Mouse (Mus musculus) right cerebral cortex, postnatal 25 days (tissue): Measurements from ENCODE around the gene Actr10.

Experiments
- DNase-seq: peaks from one replicate; pipeline ENCODE4 v3.0.0; 2022

Actr10 gene

DNA sequence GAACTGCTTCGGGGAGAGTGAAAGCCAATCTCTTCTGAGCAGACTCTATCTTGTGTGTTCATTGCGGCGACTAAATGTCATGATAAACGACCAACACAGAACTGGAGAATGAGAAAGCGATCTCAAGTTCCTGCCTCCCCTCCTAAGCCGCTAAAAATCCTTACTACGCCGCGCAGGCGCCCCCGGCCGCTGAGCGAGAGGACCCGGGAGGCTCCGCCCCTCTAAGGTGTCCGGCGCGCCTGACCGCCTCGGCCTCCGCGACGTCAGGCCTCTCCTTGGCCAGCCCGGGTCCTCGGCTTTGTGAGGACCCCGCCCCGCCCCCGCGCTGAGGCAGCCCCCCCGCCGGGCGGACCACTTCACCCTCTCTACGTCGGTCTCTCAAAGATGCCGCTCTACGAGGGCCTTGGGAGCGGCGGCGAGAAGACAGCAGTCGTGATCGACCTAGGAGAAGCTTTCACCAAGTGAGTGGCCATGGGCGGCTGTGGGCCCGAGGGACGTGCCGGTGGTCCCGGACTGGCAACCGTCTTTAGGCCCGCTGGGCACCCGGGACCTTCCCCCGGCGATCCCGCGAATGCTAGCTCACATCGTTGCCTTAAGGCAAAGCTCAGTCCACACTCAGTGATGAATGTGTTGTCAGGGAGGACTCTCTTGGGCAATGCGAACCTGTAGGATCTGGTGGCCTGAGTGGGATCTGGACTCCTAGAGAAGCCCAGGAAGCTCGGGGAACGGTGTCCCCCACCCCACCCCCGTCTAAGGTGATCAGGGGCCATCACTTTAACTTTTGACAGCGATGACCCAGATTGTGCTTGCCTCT, at the start of gene Actr10:
Gene Actr10 (plus strand): TSS at position 287 of the 814 bp plus-strand sequence.
- DNase-seq = peak; percentile 91

DNA sequence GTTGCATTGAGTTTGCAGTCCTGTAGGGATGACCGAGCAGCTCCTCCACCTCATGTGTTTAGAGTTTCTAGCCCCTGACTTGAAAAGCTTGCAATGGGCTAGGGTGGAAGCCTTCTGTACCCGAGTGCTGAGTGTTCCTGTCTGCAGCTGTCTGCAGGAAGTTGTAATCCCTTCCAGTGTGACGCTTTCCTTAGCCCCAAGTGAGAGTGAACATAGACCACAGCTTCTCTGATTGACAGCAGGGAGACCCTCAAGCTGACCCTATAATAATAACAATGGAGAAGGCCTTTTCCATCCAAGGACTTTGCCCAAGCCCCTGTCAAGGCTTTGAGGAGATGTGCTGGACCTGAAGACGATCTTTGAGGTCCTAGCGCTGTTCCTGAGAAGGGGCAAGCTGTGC, 47.3 kb upstream of the Actr10 start:
- DNase-seq = no peak

DNA sequence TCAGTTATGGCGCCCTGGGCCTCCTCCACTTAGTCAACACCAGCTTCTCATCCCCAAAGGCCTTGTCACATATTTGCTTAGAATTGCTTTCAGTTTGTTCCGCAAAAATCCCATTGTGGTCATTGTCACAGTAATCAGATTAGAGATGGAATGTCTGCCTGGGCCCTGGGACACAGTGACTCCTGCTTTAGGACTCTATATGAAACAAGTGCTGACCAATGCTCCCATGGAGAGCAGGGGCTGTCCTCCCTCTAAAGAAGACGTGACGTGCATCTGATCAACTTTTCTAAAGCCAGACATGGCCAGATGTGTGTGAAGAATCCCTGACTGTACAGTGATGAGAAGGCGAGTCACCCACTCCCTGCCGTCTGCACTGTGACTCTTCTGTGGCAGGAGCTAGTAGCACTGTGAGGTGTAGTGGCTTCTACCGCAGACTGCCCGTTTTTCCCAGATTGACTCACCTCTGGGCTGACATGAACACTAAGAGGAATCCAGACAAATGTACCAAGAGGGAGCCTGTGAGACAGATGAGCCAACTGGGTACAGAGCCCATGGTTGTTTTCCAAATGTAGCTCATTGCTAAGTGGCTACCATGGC, 46.7 kb upstream of the Actr10 start:
- DNase-seq = no peak

DNA sequence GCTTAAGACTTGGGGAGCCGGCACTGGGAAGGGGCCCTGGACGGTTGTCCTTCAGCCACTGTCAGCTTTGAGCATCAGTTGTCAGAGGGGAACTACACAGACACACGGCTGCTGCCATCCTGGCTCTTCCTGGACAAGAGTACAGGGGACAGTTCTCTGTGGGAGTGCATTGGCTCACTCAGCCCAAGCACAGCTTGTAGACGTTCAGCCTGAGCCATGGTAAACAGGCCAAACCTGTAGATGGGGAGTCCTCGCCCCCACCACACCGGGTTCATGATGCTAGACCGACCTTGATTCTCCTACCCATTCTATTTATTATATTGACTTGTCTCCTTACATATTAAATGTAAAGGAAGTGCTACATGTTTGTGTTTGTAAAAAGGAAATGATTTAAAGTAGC, 42.4 kb upstream of the Actr10 start:
- no peak for DNase-seq

DNA sequence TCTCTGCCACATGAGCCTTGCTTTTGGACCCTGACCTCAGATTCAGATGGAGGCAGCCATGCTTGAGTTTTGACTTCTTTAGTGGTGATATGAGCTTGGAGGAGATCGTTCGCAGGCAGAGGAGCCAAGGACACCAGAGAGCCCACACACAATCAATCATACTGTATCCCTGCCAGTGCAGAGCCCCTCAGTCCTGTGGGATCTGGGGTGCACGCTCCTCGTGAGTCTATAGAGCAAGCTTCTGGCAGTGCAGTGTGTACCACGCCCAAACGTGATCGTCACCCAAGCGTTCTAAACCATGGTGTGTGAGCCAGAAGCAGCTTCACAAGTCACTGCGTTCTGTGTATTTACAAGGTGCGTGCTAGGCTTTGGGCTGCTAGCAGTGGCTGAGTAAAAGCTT, 41.6 kb upstream of the Actr10 start:
- no peak for DNase-seq

DNA sequence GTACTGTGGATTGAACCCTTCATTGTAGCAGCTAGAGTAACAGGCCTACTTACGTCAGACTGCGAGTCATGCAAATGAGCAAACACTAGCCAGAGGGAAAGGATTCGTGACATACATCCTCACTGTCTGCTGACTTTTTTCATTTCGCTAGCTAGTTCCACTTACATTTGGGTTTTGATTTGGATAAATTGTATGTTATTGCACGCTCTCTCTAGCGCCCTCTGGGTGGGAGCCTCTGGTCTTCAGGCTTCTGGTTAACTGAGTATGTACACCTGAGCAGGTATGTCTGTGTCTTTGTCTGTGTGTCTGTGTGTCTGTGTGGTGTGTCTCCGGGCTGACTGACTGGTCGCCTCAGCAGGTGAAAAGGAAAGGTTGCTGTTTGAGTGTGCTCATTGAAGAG, 40.2 kb upstream of the Actr10 start:
- no peak for DNase-seq

DNA sequence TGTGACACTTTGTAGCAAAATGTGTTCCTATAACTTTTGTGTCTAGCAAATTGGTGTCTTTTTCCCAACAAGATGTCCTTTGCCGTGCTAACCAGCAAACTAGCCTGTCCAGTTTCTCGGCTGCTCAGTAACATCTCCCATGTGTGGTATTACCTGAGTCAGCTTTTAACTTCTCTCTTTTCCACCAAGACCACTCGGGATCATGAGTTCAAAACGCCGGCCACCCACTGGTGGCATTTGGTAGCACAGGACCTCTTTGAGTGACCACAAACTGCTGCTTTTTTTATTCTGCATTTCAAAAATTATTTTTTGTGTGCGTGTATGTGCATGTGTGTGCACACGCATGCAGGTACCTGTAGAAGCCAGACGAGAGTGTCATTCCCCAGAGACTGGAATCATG, 39.2 kb upstream of the Actr10 start:
- DNase-seq = no peak

DNA sequence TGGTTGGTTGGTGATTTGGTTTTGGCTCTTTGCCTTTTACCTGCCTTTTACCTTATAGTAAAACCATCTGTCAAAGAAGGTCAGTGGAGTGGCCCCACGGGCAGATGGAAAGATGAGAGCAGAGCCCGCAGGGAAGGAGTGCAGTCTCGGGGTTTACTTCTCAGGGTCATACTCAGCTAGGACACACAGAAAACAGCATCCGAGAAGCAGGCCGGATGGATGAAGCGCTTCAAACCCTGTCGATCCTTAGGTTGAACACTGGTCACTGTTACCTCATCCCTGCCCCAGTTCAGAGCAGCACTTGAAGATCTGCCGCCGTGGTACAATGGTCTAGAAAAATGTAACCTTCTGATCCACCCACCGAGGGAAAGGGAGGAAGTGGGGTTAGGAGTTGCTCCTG, 33.2 kb upstream of the Actr10 start:
- no peak for DNase-seq

DNA sequence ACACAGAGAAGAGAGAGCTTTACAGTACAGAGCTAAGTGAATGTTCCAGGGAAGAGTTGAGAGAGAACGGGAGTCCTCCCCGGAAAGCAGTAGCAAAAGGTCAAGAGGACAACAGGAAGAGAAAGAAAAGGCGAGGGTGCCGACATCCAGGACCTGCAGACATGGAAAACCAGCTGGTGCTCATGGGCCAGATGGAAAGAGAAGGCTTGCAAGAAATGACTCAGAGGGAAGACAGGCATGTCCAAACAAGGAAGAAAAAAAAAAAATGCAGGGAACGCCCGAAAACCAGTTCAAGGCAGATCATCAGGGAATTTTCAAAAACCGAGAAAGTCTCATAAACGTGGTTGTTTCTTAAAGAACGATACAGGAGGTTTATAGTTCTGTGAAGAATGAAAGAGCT, 30.8 kb upstream of the Actr10 start:
- no peak for DNase-seq

DNA sequence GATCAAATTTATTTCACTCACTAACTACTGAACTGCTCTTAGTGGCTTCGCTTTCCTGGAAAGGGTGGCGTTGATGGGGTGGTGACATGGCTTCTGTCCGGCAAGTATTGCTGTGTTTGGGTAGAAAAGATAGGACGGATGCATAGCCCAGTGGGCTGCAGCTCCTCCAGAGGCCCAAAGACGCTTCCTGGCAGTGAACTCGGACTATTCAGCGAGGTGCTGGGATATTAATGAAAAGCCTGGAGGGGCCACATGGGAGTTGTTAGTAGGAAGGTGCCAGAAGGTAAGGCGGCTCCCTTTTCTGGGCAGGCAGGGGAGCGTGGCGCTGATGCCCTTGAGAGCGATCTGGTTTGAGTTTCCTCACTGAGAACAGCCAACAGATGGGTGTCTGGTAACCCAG, 30.0 kb upstream of the Actr10 start:
- DNase-seq = no peak

DNA sequence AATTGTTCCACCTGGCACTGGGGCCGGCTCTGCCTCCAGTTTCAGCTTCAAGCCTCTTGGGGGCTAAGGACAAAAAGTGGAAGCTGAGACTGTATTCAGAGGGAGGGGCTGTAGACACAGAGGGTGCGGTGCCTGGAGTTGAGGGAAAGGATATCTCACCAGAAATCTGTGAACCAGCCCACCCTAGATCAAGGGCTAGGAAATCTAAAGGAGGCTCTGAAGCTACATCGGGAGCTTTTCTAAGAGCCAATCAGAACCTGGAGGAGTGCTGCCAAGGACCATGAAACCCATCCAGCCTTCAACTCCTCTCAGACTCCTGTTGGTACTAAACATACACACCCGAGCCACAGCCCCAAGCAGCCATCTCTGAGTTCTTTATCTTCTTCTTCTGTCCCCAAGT, 29.6 kb upstream of the Actr10 start:
- no peak for DNase-seq

DNA sequence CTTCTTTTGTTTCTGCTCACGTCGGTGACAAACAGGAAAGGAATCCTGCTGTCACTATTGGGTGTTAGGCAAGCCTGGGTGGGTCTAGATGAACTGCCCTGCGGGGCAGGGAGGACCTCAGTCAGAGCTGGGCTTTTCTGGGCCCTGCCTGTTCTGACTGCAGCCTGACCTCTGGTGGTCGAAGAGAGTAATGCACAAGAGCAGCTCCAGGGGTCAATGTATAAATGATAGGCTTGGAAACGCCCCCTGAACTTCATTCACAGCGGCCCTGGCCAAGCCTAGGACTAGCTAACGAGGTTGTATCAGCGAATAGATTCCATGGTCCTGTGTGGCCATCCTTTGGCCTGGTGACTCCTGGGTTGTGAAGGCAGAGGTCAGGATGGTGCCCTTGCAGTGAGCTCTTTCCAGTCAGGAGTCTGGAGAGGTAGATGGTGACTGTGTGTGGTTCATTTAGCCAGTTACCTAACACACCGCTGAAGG, 27.4 kb upstream of the Actr10 start:
- peak; percentile 70 for DNase-seq

DNA sequence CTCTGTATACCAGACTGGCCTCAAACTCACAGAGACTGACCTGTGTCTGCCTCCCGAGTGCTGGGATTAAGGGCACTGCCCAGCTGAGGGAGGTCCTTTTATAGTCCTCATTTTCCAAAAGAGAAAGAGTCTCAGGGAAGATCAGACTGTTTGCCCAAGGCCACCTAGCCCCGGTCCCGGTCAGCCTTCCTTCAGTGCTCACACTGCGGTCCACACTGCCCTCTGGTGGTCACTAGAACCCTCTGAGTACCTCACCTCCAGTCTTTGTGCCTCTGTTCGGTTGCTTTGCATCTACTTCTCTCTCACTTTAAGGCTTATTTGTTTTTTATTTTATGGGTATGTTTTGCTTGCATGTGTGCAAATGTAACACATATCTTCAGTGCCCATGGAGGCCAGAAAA, 26.6 kb upstream of the Actr10 start:
- peak; percentile 72 for DNase-seq

DNA sequence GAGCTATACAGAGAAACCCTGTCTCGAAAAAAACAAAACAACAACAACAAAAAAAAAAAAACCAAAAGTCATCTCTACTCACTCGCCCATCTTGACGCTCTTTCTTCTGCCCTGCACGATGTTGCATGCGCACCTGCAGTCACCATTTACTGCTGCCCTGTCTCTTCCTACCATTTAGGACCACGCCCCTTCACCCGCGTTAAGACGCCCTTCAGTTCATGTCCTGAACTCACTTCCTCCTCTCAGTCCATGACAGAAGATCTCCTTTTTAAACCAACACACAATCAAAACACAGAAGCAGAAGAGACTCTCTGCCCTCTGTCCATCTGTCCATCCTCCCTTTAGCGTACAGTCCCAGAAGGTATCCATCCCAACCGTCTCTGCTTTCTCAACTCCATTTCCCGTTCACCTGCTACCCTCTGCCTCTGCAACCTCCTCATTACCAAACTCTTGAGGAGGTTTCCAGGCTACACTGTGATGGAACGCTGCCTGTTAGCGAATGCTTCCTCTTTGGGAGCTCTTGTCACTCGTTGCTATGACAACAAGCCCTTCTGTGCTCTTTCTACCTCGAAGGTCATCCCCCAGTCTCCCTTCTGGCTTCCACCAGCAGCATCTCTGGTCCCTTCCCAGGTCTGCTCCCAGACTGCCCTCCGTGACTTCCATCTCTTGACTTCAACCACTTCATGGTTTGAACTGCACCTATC, 25.8 kb upstream of the Actr10 start:
- no peak for DNase-seq

DNA sequence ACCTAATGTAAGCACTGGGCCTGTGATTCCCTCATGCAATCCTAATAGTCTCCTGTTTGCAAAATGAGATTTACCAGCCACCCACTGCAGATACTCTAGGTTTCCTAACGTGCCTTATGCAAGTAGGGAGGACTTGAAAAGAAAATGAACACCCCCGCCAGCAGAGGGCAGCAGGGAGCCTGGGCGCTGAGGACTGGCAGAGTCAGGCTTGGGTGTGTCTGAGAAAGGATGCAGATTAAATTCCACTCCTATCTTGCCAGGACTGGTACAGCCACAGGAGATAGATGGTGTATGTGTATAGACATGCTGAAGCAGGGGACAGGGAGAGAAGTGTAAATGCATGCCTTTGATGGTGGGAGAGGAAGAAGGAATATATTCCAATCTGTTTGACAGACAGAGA, 24.2 kb upstream of the Actr10 start:
- DNase-seq = peak; percentile 47

DNA sequence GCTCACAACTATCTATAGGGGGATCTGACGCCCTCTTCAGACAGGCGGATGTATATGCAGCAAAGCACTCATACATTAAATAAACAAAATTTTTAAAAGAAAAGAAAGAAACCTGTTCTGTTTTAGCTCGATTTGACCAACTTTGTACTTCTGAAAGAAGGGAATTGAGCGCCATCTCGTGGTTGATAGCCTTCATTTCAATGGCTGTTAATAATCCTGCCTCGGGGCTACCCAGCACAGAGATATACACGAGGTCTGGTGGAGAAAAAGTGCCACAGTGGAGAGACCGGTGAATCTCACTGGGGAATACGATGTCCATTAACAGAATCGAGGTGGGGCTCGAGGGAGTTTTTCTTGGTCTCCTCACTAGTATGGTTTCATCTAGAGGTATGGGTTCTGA, 23.3 kb upstream of the Actr10 start:
- peak; percentile 20 for DNase-seq

DNA sequence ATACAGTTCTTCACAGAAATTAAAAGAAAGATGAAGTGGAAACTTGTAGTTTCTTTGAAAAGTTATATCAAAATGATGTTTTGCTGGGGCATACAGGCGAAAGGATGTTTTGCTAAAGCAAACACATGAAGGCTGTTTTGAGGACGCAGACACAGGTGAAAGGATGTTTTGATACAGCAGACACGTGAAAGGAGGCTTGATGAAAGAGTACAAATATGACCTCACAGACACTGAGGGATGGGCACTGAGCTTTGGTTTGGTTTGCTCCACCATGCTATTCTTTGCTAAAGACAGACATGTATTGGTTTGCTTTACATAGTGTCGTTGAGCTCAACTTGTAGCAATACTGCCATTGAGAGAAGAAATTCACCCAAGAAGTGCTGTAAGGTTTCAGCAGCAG, 7.9 kb upstream of the Actr10 start:
- no peak for DNase-seq

DNA sequence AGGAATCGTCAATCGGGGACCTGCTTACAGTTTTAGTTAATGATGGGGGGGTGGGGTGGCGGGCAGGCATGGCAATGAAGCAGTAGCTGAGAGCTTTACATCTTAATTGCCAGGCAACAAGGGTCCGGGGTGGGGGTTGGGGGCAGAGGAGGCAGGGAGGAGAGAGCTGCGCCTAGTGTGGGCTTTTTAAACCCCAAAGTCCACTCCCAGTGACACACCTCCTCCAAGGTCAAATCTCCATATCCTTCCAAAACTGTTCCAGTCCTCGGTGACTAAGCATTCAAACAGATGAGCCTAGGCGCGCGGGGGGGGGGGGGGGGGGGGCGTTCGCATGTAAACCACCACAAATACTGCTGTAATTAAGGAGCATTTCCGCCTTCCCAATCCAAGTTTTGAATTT, 507 bp upstream of the Actr10 start:
- peak; percentile 20 for DNase-seq

DNA sequence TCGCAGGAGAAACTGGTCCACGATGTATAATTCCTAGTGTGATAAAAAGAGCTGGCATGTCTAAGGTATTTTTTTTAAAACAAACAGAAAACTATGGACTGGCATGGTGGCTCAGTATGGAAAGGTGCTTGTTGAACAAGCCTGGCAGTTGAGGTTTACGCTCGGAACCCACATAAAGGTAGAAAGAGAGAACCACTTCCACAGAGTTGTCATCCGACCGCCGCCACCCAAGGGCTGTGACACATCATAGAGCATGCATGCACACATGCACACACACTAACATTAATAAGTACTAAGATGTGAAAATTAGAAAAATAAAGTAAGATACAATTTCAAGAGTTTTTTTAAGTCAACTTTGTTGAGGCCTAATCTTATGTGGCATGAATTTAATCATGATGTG, 3.1 kb downstream of the Actr10 start:
- DNase-seq = no peak

DNA sequence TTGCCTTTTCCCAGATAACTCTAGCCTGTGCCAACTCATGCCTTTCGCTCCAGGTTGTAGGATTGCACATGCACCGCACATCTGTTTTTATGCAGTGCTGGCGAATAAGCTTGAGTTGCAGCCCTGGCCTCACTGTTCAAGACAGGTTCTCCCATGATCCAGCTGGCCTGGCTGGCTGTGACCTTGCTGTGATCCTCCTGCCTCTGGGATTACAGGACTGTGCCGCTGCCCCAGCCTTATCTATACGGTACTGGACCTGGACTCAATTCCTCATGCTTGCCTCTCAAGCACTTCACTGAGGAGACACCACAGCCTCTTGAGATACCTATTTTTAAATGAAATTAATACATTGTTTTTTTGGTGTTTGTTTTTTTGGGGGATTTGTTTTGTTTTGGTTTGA, 6.5 kb downstream of the Actr10 start:
- DNase-seq = no peak

DNA sequence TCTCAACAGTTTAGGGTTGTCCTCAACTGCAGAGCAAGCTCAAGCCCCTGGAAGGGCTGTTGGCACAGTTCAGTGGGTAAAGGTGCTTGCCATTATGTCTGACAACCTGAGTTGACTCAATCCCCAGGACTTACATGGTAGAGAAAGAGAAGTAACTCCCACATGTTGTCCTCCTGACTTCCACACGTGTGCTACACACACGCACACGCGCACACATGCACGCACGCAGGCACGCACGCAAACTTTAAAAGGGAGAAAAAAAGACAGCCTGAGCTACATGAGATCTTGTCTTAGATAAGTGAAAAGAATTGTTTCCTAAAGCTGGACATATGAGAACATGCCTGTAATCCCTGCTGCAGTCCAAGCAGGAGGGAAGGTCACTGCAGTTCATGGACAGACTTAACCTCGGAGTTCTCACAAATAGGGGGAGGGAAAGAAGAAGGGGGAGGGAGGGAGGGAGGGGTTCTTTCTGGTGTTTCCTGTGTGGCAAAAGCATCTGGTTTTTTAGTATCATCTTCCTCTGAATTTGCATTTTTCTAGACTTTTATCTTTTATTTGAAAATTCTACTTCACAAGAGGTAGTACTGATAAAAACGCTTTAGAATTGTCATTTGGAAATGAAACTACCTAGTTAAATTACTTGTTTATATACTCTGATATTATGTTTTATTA, 9.1 kb downstream of the Actr10 start:
- no peak for DNase-seq

DNA sequence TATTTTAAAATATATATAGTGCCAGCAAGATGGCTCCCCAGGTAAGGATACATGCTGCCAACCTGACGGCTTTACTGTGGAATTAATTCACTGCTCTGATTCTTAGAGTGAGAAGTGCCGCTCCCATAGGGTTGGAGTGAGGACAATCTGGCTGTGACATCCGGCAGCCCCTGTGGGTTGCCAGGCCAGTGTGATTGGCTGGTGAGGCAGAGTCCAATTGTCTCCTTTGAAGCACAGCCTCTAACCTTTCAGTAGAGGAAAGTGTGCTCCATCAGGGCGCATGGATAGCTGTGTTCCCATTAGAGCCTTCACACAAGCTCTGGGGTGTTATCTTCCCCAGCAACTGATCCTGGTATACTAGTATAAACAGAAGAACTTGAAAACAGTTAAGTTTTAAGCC, 21.0 kb downstream of the Actr10 start:
- no peak for DNase-seq

DNA sequence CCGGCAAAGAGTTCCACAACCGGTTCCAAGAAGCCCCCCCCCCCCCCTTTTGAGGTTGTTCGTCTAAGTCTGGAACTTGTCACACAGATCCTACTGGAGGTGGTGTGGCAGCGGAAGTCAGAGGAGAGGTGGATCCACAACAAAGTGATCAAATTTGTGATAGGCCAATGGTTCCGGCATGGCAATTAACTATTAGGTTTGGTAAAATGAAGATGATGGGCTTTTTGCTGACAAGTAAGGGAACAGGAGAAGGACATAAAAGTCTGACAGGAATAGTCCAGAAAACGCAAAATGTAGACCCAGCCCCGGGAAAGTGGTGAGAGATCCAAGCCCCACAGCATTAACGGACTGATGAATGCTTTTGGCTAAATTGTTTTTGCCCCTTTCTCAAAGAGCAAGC, 29.9 kb downstream of the Actr10 start:
- no peak for DNase-seq
